Mouse (Mus musculus) kidney, postnatal 25 days (tissue): Measurements from ENCODE around the gene Ehd2.
A peak's percentile ranks its signal among the peaks of the same experiment; 100 is the strongest.

Source experiments
- DNase-seq, 2 experiments: peaks; one replicate each; pipeline ENCODE4 v3.0.0; 2021; ENCODE audit warnings: mixed read lengths in 2 of 2

Ehd2 gene

GRCm38 (mm10) chr7:15974712-15975111, 7.3 kb upstream of the Ehd2 start:
- peak; percentile 64 to 73 for DNase-seq

- no peak for DNase-seq
These were observed 4.9 kb upstream of the Ehd2 start for GRCm38 (mm10) chr7:15972247-15972646.

GRCm38 (mm10) chr7:15969674-15970073, 2.3 kb upstream of the Ehd2 start:
- DNase-seq: no peak

GRCm38 (mm10) chr7:15968322-15968721, 955 bp upstream of the Ehd2 start:
- DNase-seq: no peak

- no peak for DNase-seq
These were observed 878 bp downstream of the Ehd2 start for GRCm38 (mm10) chr7:15966489-15966888.

- DNase-seq: peak; percentile 29 to 63
These were observed 3.3 kb downstream of the Ehd2 start for GRCm38 (mm10) chr7:15963798-15964652.

GRCm38 (mm10) chr7:15962311-15963288, 4.8 kb downstream of the Ehd2 start:
- DNase-seq: peak; percentile 90 to 94

GRCm38 (mm10) chr7:15961798-15962197, 5.6 kb downstream of the Ehd2 start:
- no peak for DNase-seq

GRCm38 (mm10) chr7:15961239-15961638, 6.1 kb downstream of the Ehd2 start:
- DNase-seq: no peak

- DNase-seq: no peak
These were observed 6.7 kb downstream of the Ehd2 start for GRCm38 (mm10) chr7:15960691-15961090.

- DNase-seq: no peak
These were observed 11.2 kb downstream of the Ehd2 start for GRCm38 (mm10) chr7:15956143-15956542.

- DNase-seq: no peak
These were observed 11.9 kb downstream of the Ehd2 start for GRCm38 (mm10) chr7:15955509-15955908.

- DNase-seq: peak; percentile 72 to 82
These were observed 12.4 kb downstream of the Ehd2 start for GRCm38 (mm10) chr7:15954978-15955443.

- DNase-seq: no peak
These were observed 12.9 kb downstream of the Ehd2 start for GRCm38 (mm10) chr7:15954436-15954835.

GRCm38 (mm10) chr7:15953307-15954074, 13.9 kb downstream of the Ehd2 start:
- peak in 1 of 2 experiments; percentile 42 for DNase-seq

GRCm38 (mm10) chr7:15952416-15952815, 15.0 kb downstream of the Ehd2 start:
- no peak for DNase-seq

- no peak for DNase-seq
These were observed 17.4 kb downstream of the Ehd2 start for GRCm38 (mm10) chr7:15950008-15950407.

- DNase-seq: no peak
These were observed 18.1 kb downstream of the Ehd2 start for GRCm38 (mm10) chr7:15949216-15949790.

GRCm38 (mm10) chr7:15948381-15948941, 18.9 kb downstream of the Ehd2 start:
- peak; percentile 92 for DNase-seq

GRCm38 (mm10) chr7:15947653-15948260, 19.6 kb downstream of the Ehd2 start:
- DNase-seq: no peak
